Mouse (Mus musculus): Measurements from ENCODE around the gene Kif6. TPM values are rescaled to one million over a fixed set of nuclear protein-coding genes. Genes with fewer than 3 reads are reported as not detected.

Gene Kif6
- 0.78 and 1.1 TPM in 2 replicates for polyA plus RNA-seq (2012; rRNA removed)
- polyA plus RNA-seq (2014; fragmentation: Nextera tagmentation; extraction: Ambion mirVana) = 1.1 and 1.9 TPM in 2 replicates

DNA sequence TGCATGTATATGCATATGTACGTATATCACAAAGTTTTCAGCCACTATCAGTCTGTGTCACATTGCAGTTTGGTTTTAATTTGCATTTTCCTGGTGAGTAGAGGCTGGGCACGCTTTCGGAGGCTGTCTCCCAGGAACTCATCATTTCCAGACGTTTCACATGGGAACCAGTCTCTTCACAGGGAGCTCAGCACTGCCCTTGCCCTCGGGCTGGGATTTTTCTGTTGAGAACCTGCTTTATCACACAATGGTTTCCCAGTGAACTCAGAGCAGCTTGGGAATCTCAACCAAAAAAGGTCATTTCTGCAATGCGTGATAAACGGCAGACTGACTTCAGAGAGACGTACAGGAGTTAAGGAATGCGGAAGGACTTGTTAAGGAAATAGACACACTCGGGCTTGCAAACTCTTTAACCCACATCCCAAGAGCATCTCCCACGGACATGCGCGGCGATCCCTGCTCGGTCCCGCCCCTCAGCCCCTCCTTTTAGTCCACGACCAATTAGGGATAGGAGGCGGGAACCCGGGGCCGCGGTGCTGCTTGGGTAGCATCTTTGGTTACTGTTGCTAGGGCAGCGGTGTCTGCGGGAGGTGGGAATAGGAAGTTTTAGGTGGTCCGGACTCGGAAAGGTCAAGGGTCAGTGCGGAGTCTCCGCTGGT, at the start of gene Kif6:
Kif6 (plus strand) TSS at position 560 of the 659 bp plus-strand sequence.
- TF ChIP-seq POLR2A (IDR thresholded peaks at IDR 0.05; ENCODE audit: borderline replicate concordance, extremely low read depth, insufficient read depth, insufficient read length) = 0 out of 2 replicates have a peak, but pooled peaks have one; percentile 55
- H3K4me3 ChIP-seq (replicated peaks; ENCODE audit: low read length) = peak within 1 kb of the TSS; percentile 57
- ATAC-seq (ENCODE audit: low FRiP score, low read depth) = peak; percentile 95
- H3K4me2 ChIP-seq (replicated peaks; ENCODE audit: low read depth, low read length, severe bottlenecking) = peak within 1 kb of the TSS; percentile 93
- no peaks in the 10 kb centered on the region for H3K9me3 ChIP-seq (ENCODE audit: control insufficient read depth, low read length)
- H3K36me3 ChIP-seq (ENCODE audit: control insufficient read depth, insufficient read depth, low read length) = no peaks in the 10 kb centered on the region
- WGBS = 1% methylated on average over 27 of the region's 27 CpGs
- peaks cover 16% of the 10 kb centered on the region for H3K4me1 ChIP-seq (ENCODE audit: control insufficient read depth, insufficient read depth, low read length)
- H3K9ac ChIP-seq (ENCODE audit: low read depth, low read length, severe bottlenecking) = peak within 1 kb of the TSS; percentile 50
- H3K27ac ChIP-seq (replicated peaks; ENCODE audit: low read depth, low read length) = no peak within 1 kb of the TSS
- no peaks in the 10 kb centered on the region for H3K27me3 ChIP-seq (ENCODE audit: control insufficient read depth, insufficient read depth, low read length)
- peak; percentile 88 for DNase-seq (ENCODE audit: low spot score)

DNA sequence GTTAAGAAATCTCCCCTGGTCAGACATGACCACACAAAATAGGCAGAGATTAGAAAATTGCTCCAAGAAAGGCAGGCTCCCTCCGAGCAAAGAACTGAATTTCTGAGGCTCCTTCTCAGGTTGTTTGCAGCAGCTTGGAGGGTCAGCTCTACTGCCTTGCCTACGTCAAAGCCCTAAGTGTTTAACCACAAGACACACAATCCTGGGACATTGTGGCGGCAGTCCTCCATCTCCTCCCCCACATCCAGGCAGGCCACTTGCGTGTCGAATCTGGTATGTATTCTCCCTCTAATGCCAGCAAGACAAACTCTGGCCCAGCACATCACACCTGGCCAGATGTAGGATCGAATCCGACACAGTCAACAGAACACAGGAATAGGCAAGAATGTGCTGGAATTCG, 46.2 kb upstream of the Kif6 start:
- Histone ChIP-seq H3K4me3 (replicated peaks; ENCODE audit: low read length) (no peak overlapping the region), H3K4me1 (ENCODE audit: control insufficient read depth, insufficient read depth, low read length) (peaks cover 6% of the 10 kb centered on the region), H3K36me3 (ENCODE audit: control insufficient read depth, insufficient read depth, low read length) (no peaks in the 10 kb centered on the region), H3K9me3 (ENCODE audit: control insufficient read depth, low read length) (no peaks in the 10 kb centered on the region), H3K4me2 (replicated peaks; ENCODE audit: low read depth, low read length, severe bottlenecking) (no peak overlapping the region), H3K27me3 (ENCODE audit: control insufficient read depth, insufficient read depth, low read length) (no peaks in the 10 kb centered on the region), H3K9ac (ENCODE audit: low read depth, low read length, severe bottlenecking) (no peak overlapping the region), H3K27ac (replicated peaks; ENCODE audit: low read depth, low read length) (no peak overlapping the region)
- no peak for TF ChIP-seq POLR2A (IDR thresholded peaks at IDR 0.05; ENCODE audit: borderline replicate concordance, extremely low read depth, insufficient read depth, insufficient read length)
- no peak for ATAC-seq (ENCODE audit: low FRiP score, low read depth)
- DNase-seq (ENCODE audit: low spot score) = no peak
- 61% methylated on average over 8 of the region's 8 CpGs for WGBS

GRCm38 (mm10) chr17:49577321-49577720, 37.6 kb upstream of the Kif6 start:
- no peak overlapping the region for H3K4me3 ChIP-seq (replicated peaks; ENCODE audit: low read length)
- no peak overlapping the region for H3K4me2 ChIP-seq (replicated peaks; ENCODE audit: low read depth, low read length, severe bottlenecking)
- no peak overlapping the region for H3K27ac ChIP-seq (replicated peaks; ENCODE audit: low read depth, low read length)
- no peak overlapping the region for H3K9ac ChIP-seq (ENCODE audit: low read depth, low read length, severe bottlenecking)
- 92% methylated on average over 3 of the region's 3 CpGs for WGBS
- no peaks in the 10 kb centered on the region for H3K9me3 ChIP-seq (ENCODE audit: control insufficient read depth, low read length)
- DNase-seq (ENCODE audit: low spot score) (no peak), ATAC-seq (ENCODE audit: low FRiP score, low read depth) (no peak)
- no peaks in the 10 kb centered on the region for H3K36me3 ChIP-seq (ENCODE audit: control insufficient read depth, insufficient read depth, low read length)
- peaks cover under 1% of the 10 kb centered on the region; the same call in 1 of the 2 replicates for H3K4me1 ChIP-seq (ENCODE audit: control insufficient read depth, insufficient read depth, low read length)
- TF ChIP-seq POLR2A (IDR thresholded peaks at IDR 0.05; ENCODE audit: borderline replicate concordance, extremely low read depth, insufficient read depth, insufficient read length) = no peak
- H3K27me3 ChIP-seq (ENCODE audit: control insufficient read depth, insufficient read depth, low read length) = no peaks in the 10 kb centered on the region

DNA sequence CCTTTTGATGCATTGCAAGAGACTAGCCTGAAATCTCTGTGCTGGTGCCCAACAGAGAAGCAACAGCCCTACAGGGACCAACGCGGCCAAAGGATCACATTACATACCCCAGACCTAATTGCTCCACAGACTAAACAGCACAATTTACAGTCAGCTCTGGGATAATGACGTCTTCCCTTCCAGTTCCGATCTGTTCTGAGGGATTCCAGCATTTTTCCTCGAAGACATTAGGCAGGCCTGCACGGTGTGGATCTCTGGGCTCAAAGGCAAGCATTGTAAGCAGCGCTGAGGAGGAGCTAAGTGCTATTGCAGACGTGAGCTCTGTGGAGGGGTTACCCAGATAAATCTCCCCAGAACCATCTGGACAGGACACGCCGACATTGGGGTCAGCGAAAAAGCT, 32.5 kb upstream of the Kif6 start:
- TF ChIP-seq POLR2A (IDR thresholded peaks at IDR 0.05; ENCODE audit: borderline replicate concordance, extremely low read depth, insufficient read depth, insufficient read length) = no peak
- 12% methylated on average over 11 of the region's 11 CpGs for WGBS
- H3K27ac ChIP-seq (replicated peaks; ENCODE audit: low read depth, low read length) = no peak overlapping the region
- H3K4me1 ChIP-seq (ENCODE audit: control insufficient read depth, insufficient read depth, low read length) = peaks cover 6% of the 10 kb centered on the region
- no peak for DNase-seq (ENCODE audit: low spot score)
- H3K27me3 ChIP-seq (ENCODE audit: control insufficient read depth, insufficient read depth, low read length) = no peaks in the 10 kb centered on the region
- ATAC-seq (ENCODE audit: low FRiP score, low read depth) = peak; percentile 26; the same call in 1 of the 2 replicates
- no peak overlapping the region for H3K4me3 ChIP-seq (replicated peaks; ENCODE audit: low read length)
- no peaks in the 10 kb centered on the region for H3K36me3 ChIP-seq (ENCODE audit: control insufficient read depth, insufficient read depth, low read length)
- no peak overlapping the region for H3K9ac ChIP-seq (ENCODE audit: low read depth, low read length, severe bottlenecking)
- no peaks in the 10 kb centered on the region for H3K9me3 ChIP-seq (ENCODE audit: control insufficient read depth, low read length)
- H3K4me2 ChIP-seq (replicated peaks; ENCODE audit: low read depth, low read length, severe bottlenecking) = no peak overlapping the region

DNA sequence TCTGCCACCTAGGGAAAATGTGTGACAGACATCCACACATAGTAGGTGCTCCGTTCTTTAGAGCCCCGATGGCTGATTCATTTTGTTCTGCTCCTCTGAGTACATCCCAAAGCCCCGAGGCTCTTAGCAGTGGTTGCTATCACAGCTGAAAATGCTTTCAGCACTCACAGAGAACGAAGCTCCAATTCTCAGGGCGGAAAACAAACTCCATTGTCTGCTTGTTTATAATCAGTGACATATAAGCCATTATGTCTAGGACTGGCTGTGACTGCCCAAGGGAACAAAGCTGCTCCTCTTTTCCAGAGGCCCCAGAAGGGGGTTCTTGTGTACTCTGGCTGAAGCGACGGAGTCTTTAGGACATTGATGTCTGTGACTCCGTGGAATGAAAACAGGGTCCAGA, 24.9 kb upstream of the Kif6 start:
- DNase-seq (ENCODE audit: low spot score) = no peak
- Histone ChIP-seq H3K9me3 (ENCODE audit: control insufficient read depth, low read length) (no peaks in the 10 kb centered on the region), H3K4me1 (ENCODE audit: control insufficient read depth, insufficient read depth, low read length) (peaks cover 4% of the 10 kb centered on the region), H3K9ac (ENCODE audit: low read depth, low read length, severe bottlenecking) (no peak overlapping the region), H3K27ac (replicated peaks; ENCODE audit: low read depth, low read length) (no peak overlapping the region), H3K4me2 (replicated peaks; ENCODE audit: low read depth, low read length, severe bottlenecking) (no peak overlapping the region), H3K4me3 (replicated peaks; ENCODE audit: low read length) (no peak overlapping the region), H3K27me3 (ENCODE audit: control insufficient read depth, insufficient read depth, low read length) (no peaks in the 10 kb centered on the region), H3K36me3 (ENCODE audit: control insufficient read depth, insufficient read depth, low read length) (no peaks in the 10 kb centered on the region)
- no peak for TF ChIP-seq POLR2A (IDR thresholded peaks at IDR 0.05; ENCODE audit: borderline replicate concordance, extremely low read depth, insufficient read depth, insufficient read length)
- WGBS = 72% methylated on average over 8 of the region's 8 CpGs
- ATAC-seq (ENCODE audit: low FRiP score, low read depth) = no peak
